Mouse (Mus musculus) megakaryocyte, embryonic 14.5 days (primary cell): ENCODE results near the gene Sptssa. TPM values are rescaled to one million over a fixed set of nuclear protein-coding genes. Genes with fewer than 3 reads are reported as not detected.

Experiments used
- H3K27me3 ChIP-seq: replicated peaks from 2 replicates; pipeline ENCODE3; 2012; ENCODE audit warnings: inconsistent platforms
- H3K36me3 ChIP-seq: replicated peaks from 2 replicates; pipeline ENCODE3; 2012; ENCODE audit warnings: low read length, inconsistent platforms, mixed read lengths
- H3K4me1 ChIP-seq: 2 replicates; pipeline ENCODE4 v1.6.1; 2012; ENCODE audit warnings: inconsistent platforms
- H3K4me3 ChIP-seq: replicated peaks from 2 replicates; pipeline ENCODE3; 2012; ENCODE audit warnings: moderate library complexity, mild to moderate bottlenecking, inconsistent platforms
- H3K9me3 ChIP-seq: 2 replicates; pipeline ENCODE4 v1.6.1; 2012; ENCODE audit warnings: inconsistent platforms
- FLI1 ChIP-seq: IDR thresholded peaks from 2 replicates; pipeline ENCODE4 v1.6.1; 2012; ENCODE audit warnings: low read length, inconsistent platforms, mixed read lengths
- GATA1 ChIP-seq: IDR thresholded peaks from 3 replicates; pipeline ENCODE4 v1.6.1; 2012; ENCODE audit warnings: mixed read lengths, low read length, inconsistent platforms, borderline replicate concordance
- polyA plus RNA-seq: library from polyadenylated mRNA; stranded (reverse); fragments of >175 nt; gene quantifications from 2 replicates; pipeline ENCODE4 v1.2.3, GENCODE M21; 2012; ENCODE audit warnings: low replicate concordance; ENCODE audit not compliant: insufficient read depth

Sptssa gene
- polyA plus RNA-seq, 1 experiment = 8.8 TPM

GRCm38 (mm10) chr12:54640259-54640658 lies 16.1 kb downstream of the Sptssa start:
- no peak for TF ChIP-seq GATA1
- TF ChIP-seq FLI1 = no peak
- no peaks in the 10 kb centered on the region for H3K27me3 ChIP-seq
- no peak overlapping the region for H3K4me3 ChIP-seq
- H3K9me3 ChIP-seq = peaks cover 1% of the 10 kb centered on the region; the same call in 1 of the 2 replicates
- peaks cover 2% of the 10 kb centered on the region for H3K36me3 ChIP-seq
- H3K4me1 ChIP-seq = peaks cover 15% of the 10 kb centered on the region

DNA sequence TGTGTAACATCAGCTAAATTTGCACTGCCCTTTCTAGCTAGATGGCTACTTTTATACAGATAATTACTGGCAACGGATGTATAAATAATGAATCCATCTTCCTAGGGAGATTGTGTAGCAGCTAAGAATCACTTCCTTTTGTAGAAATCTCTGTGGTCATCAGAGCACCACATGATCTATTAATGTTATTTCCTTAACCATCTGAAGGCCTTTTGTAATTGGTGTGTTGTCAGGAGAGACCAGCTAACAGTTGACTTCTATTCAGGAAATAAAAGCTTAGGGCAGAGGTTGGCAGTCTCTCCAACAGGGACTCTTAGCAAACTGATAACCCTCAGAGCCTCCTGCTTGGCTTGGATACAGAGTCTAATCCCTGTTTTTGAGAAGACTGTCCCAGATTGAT lies 19.3 kb downstream of the Sptssa start:
- H3K27me3 ChIP-seq = no peaks in the 10 kb centered on the region

GRCm38 (mm10) chr12:54632141-54632540 lies 24.2 kb downstream of the Sptssa start:
- TF ChIP-seq FLI1 (no peak), GATA1 (no peak)

More for the DNA sequence above, 19.3 kb downstream of the Sptssa start:
- H3K4me1 ChIP-seq = no peaks in the 10 kb centered on the region
- H3K4me3 ChIP-seq = no peak overlapping the region
- H3K9me3 ChIP-seq = peaks cover 6% of the 10 kb centered on the region; the same call in 1 of the 2 replicates
- H3K36me3 ChIP-seq = peaks cover 2% of the 10 kb centered on the region
- TF ChIP-seq FLI1 = no peak
- no peak for TF ChIP-seq GATA1

GRCm38 (mm10) chr12:54621942-54622341 lies 34.4 kb downstream of the Sptssa start:
- Histone ChIP-seq H3K4me1 (no peaks in the 10 kb centered on the region), H3K9me3 (peaks cover 12% of the 10 kb centered on the region), H3K4me3 (no peak overlapping the region), H3K36me3 (no peaks in the 10 kb centered on the region), H3K27me3 (no peaks in the 10 kb centered on the region)
- TF ChIP-seq GATA1 (no peak), FLI1 (no peak)

More at GRCm38 (mm10) chr12:54632141-54632540, 24.2 kb downstream of the Sptssa start:
- Histone ChIP-seq H3K4me1 (no peaks in the 10 kb centered on the region), H3K4me3 (no peak overlapping the region), H3K9me3 (peaks cover 6% of the 10 kb centered on the region; the same call in 1 of the 2 replicates), H3K27me3 (no peaks in the 10 kb centered on the region), H3K36me3 (no peaks in the 10 kb centered on the region)

- Histone ChIP-seq H3K4me3 (no peak overlapping the region), H3K9me3 (peaks cover 13% of the 10 kb centered on the region), H3K4me1 (no peaks in the 10 kb centered on the region), H3K27me3 (no peaks in the 10 kb centered on the region), H3K36me3 (no peaks in the 10 kb centered on the region)
- TF ChIP-seq FLI1 (no peak), GATA1 (no peak)
These were observed 36.2 kb downstream of the Sptssa start for GRCm38 (mm10) chr12:54620042-54620705.

- TF ChIP-seq GATA1 = no peak
- TF ChIP-seq FLI1 = no peak
- H3K4me3 ChIP-seq = no peak overlapping the region
- H3K4me1 ChIP-seq = no peaks in the 10 kb centered on the region
- no peaks in the 10 kb centered on the region for H3K36me3 ChIP-seq
- no peaks in the 10 kb centered on the region for H3K9me3 ChIP-seq
- H3K27me3 ChIP-seq = no peaks in the 10 kb centered on the region
These were observed 47.4 kb downstream of the Sptssa start for GRCm38 (mm10) chr12:54608988-54609387.

- Histone ChIP-seq H3K9me3 (0 out of 2 replicates have a peak, but pooled peaks cover 3% of the 10 kb centered on the region), H3K27me3 (no peaks in the 10 kb centered on the region), H3K4me3 (no peak overlapping the region), H3K4me1 (no peaks in the 10 kb centered on the region), H3K36me3 (no peaks in the 10 kb centered on the region)
- TF ChIP-seq FLI1 = no peak
- no peak for TF ChIP-seq GATA1
These were observed 51.2 kb downstream of the Sptssa start for GRCm38 (mm10) chr12:54605203-54605602.

DNA sequence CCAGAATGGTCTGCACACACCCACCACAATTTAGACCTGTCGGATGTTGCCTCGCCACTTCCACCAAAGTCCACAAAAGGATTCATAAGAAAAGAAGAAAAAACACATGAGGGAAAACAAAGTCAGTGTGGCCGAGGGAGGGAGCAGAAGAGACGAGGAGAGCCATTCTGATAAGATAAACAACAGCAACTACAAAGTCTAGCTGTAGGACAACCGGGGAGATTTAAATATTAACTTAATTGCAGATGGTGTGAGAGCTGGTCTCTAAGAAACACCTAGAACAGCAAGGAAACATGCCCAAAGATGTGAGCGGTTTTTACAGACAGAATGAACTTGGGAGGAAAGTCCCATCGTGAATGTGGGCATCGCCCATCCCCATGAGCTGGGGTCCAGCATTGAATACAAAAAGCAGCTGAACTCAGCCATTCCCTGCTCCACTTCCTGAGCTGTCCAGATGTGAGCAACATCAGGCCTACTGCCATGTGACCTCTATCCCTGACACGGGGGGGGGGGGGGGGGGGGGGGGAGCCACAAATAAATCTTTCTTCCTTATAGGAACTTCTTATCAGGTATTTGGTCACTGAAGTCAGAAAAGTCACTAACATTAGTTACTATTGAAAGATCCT lies 52.7 kb downstream of the Sptssa start:
- no peaks in the 10 kb centered on the region for H3K27me3 ChIP-seq
- TF ChIP-seq GATA1 (no peak), FLI1 (no peak)
- H3K36me3 ChIP-seq = no peaks in the 10 kb centered on the region
- H3K9me3 ChIP-seq = 0 out of 2 replicates have a peak, but pooled peaks cover 7% of the 10 kb centered on the region
- H3K4me1 ChIP-seq = no peaks in the 10 kb centered on the region
- no peak overlapping the region for H3K4me3 ChIP-seq

DNA sequence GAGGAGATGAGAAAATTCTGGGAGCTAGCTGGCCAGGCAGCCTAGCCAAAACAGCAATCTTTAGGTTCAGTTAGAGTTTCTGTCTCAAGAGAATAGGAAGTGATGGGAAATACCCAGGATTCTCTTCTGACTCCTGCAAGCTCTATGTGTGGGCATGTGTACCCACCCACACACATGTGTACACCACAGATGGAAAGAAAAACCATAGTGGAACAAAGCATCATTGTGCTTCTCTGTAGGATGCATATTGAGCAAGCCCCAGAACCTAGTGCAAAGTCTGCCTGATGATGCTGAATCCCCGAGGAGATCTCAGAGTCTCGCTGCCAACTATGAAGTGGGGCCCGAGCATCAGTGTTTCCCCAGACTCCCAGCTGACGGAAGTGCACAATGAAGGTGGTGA lies 55.9 kb downstream of the Sptssa start:
- no peak overlapping the region for H3K4me3 ChIP-seq

DNA sequence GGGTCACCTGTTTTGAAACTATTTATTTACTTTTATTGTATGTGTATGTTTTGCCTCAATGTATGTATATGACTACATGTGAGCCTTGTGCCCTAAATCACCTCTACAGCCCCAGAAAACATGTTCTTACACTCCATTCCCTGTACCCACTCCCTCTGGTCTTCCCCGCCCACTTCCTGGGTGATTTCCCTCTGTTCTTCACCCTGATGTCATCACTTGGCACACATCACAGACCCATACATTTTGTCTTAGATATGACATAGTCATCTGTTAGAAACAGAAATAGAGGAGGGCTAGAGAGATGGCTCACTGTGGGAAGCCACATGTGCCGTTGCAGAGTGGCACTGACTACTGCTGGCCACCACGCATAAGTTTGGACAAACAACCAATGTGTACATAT lies 58.0 kb downstream of the Sptssa start:
- TF ChIP-seq FLI1 = no peak
- no peak for TF ChIP-seq GATA1
- Histone ChIP-seq H3K27me3 (no peaks in the 10 kb centered on the region), H3K9me3 (peaks cover 12% of the 10 kb centered on the region; the same call in 1 of the 2 replicates), H3K4me1 (0 out of 2 replicates have a peak, but pooled peaks cover 4% of the 10 kb centered on the region), H3K4me3 (no peak overlapping the region), H3K36me3 (no peaks in the 10 kb centered on the region)

More for the DNA sequence above, 55.9 kb downstream of the Sptssa start:
- Histone ChIP-seq H3K9me3 (peaks cover 8% of the 10 kb centered on the region; the same call in 1 of the 2 replicates), H3K36me3 (no peaks in the 10 kb centered on the region), H3K27me3 (no peaks in the 10 kb centered on the region), H3K4me1 (0 out of 2 replicates have a peak, but pooled peaks cover 2% of the 10 kb centered on the region)
- no peak for TF ChIP-seq GATA1
